Mouse (Mus musculus): ENCODE results near the gene Ip6k1.

DNA sequence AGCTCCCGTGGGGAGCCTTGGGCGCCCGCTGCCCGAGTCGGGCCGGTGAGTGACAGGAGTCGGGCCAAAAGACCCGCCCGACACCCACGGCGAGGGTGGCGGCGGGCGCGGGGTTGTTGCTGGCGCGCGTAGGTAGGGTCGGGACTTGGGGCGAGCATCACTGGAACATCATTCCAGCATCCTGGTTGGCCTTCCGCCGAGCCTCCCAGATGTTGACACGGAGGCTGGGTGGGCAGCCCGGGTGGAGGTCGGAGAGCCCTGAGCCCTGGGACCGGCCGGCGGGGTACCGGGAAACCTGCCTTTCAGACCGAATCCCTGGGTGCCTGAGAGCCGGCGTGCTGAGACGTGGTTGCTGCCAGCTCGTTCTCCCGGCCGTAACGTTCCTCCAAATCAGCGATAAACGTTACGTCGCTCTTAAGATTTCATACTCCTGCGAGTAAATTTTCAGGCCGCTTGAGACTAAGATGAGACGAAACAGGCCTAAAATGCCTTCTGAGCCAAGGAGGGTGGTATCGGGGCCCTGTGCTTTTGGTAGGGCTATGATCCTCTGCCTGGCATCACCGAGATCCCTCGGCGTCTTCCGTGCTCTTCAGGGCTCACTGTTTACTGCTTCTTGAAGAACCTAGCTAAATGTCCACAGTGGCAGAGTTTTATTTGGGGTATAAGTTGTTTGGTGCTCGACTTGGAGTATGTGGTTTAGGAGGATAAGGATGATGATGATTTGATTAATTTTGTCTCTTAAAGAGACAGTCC lies 653 bp downstream of the Ip6k1 start:
- no peak for TF ChIP-seq EP300 (IDR thresholded peaks at IDR 0.05; ENCODE audit: low read depth)
- no peak for TF ChIP-seq CTCF (IDR thresholded peaks at IDR 0.05; ENCODE audit: low read depth)

All from liver, embryonic 14.5 days (tissue).